Mouse (Mus musculus) layer of hippocampus, adult 8-10 months (tissue): ENCODE results near the gene Acap1. TPM values are rescaled to one million over a fixed set of nuclear protein-coding genes. Genes with fewer than 3 reads are reported as not detected.

Experiments
- DNase-seq, 2 experiments: peaks; one replicate each; pipeline ENCODE4 v3.0.0; 2022; ENCODE audit warnings: low spot score in 2 of 2
- microRNA-seq, 2 experiments: library from miRNA; unstranded; fragments of <30 nt; microRNA quantifications; one replicate each; pipeline ENCODE4 v1.2.0; 2022
- total RNA-seq, 4 experiments: library from RNA; stranded (reverse); gene quantifications; 2 replicates each; pipeline ENCODE4 v1.2.4; 2022

The Acap1 gene
- total RNA-seq, 4 experiments from 2014 or later: 0.14 to 0.34 TPM; not detected in 2

- peak; percentile 97 to 99 for DNase-seq
Observed at GRCm38 (mm10) chr11:69837952-69838713, 57.2 kb downstream of the Acap1 start, which contains the start of gene Tmem256. TSS of gene Tmem256 (plus strand) at chr11:69838514.

- no peak for DNase-seq
Observed at GRCm38 (mm10) chr11:69837604-69837951, 57.8 kb downstream of the Acap1 start, which contains the start of gene Nlgn2. TSS of gene Nlgn2 (minus strand) at chr11:69837784.

GRCm38 (mm10) chr11:69836703-69837576 is 58.4 kb downstream of the Acap1 start:
- peak; percentile 31 to 37 for DNase-seq

- no peak for DNase-seq
Observed at GRCm38 (mm10) chr11:69835966-69836335, 59.4 kb downstream of the Acap1 start.

GRCm38 (mm10) chr11:69835326-69835965 is 59.9 kb downstream of the Acap1 start:
- no peak for DNase-seq

GRCm38 (mm10) chr11:69834001-69834549 is 61.3 kb downstream of the Acap1 start:
- DNase-seq: no peak

GRCm38 (mm10) chr11:69833554-69833953 is 61.8 kb downstream of the Acap1 start:
- DNase-seq: no peak

Small RNA genes within 50 kb of the gene (microRNA-seq; reads per million reads assigned to microRNA genes)
- 0 reads per million in 2 experiments for gene Mir6924

Other genes with a start within 250 kb of the Acap1 start
- gene Sox15, start 240.2 kb downstream of the Acap1 start, total RNA-seq: not detected
- gene Mpdu1, start 232.9 kb downstream of the Acap1 start, total RNA-seq: 10 to 100 TPM; 51.3 to 60.6 (median 56.8) TPM
- 100 to 1,000 TPM in 1 of 4 experiments, 10 to 100 TPM in 3; 10.8 to 113 (median 55.2) TPM for gene Cd68, start 229.4 kb downstream of the Acap1 start, total RNA-seq
- 100 to 1,000 TPM; 319 to 328 (median 325) TPM for gene Eif4a1, start 223.1 kb downstream of the Acap1 start, total RNA-seq
- gene Senp3, start 213.5 kb downstream of the Acap1 start, total RNA-seq: 100 to 1,000 TPM in 3 of 4 experiments, 10 to 100 TPM in 1; 82.9 to 123 (median 105) TPM
- 1 to 10 TPM; 2.9 to 3.8 (median 3.2) TPM for gene Tnfsf13, start 209.8 kb downstream of the Acap1 start, total RNA-seq
- gene Tnfsf12, start 199.7 kb downstream of the Acap1 start, total RNA-seq: 10 to 100 TPM in 3 of 4 experiments, 1 to 10 TPM in 1; 9.5 to 17.3 (median 14.4) TPM
- gene Tnfsfm13, start 199.4 kb downstream of the Acap1 start, total RNA-seq: 1 to 10 TPM in 3 of 4 experiments, under 1 TPM in 1; 0.83 to 2.2 (median 1.3) TPM
- 10 to 100 TPM; 53.8 to 60.8 (median 59.1) TPM for gene Polr2a, start 136.9 kb downstream of the Acap1 start, total RNA-seq
- gene Slc35g3, start 133.6 kb downstream of the Acap1 start, total RNA-seq: not detected
- gene Zbtb4, start 129.6 kb downstream of the Acap1 start, total RNA-seq: 100 to 1,000 TPM; 121 to 145 (median 129) TPM
- gene Chrnb1, start 99.6 kb downstream of the Acap1 start, total RNA-seq: 1 to 10 TPM in 3 of 4 experiments, under 1 TPM in 1; 0.49 to 2.2 (median 1.1) TPM
- gene Fgf11, start 93.7 kb downstream of the Acap1 start, total RNA-seq: 10 to 100 TPM; 26.1 to 36.5 (median 30.6) TPM
- gene Tmem102, start 89.9 kb downstream of the Acap1 start, total RNA-seq: under 1 TPM in 2 of 4 experiments, not detected in 2; 0.17 to 0.47 TPM
- not detected for gene Gm39566, start 80.2 kb downstream of the Acap1 start, total RNA-seq
- not detected for gene Spem2, start 77.1 kb downstream of the Acap1 start, total RNA-seq
- gene Spem1, start 73.4 kb downstream of the Acap1 start, total RNA-seq: under 1 TPM in 2 of 4 experiments, not detected in 2; 0.31 to 0.75 TPM
- gene Nlgn2, start 57.8 kb downstream of the Acap1 start, total RNA-seq: 100 to 1,000 TPM; 189 to 200 (median 199) TPM
- 100 to 1,000 TPM; 113 to 131 (median 121) TPM for gene Tmem256, start 57.0 kb downstream of the Acap1 start, total RNA-seq
- 10 to 100 TPM; 17.1 to 21.8 (median 20.0) TPM for gene Plscr3, start 49.2 kb downstream of the Acap1 start, total RNA-seq
- gene Tnk1, start 36.8 kb downstream of the Acap1 start, total RNA-seq: not detected
- not detected for gene Tmem95, start 17.5 kb downstream of the Acap1 start, total RNA-seq
- 1 to 10 TPM; 1.4 to 2.8 (median 1.6) TPM for gene Kctd11, start 14.1 kb downstream of the Acap1 start, total RNA-seq
- gene 2810408A11Rik, start 5.4 kb upstream of the Acap1 start, total RNA-seq: under 1 TPM in 2 of 4 experiments, not detected in 2; 0.64 to 0.72 TPM
- gene Neurl4, start 5.5 kb upstream of the Acap1 start, total RNA-seq: 100 to 1,000 TPM in 3 of 4 experiments, 10 to 100 TPM in 1; 92.4 to 126 (median 112) TPM
- 10 to 100 TPM; 28.2 to 44.5 (median 38.4) TPM for gene Gps2, start 18.3 kb upstream of the Acap1 start, total RNA-seq
- gene Eif5a, start 26.4 kb upstream of the Acap1 start, total RNA-seq: 100 to 1,000 TPM; 395 to 425 (median 420) TPM
- gene Ybx2, start 40.3 kb upstream of the Acap1 start, total RNA-seq: 10 to 100 TPM; 10.6 to 18.7 (median 13.9) TPM
- gene Slc2a4, start 52.6 kb upstream of the Acap1 start, total RNA-seq: 1 to 10 TPM; 3.0 to 4.6 (median 3.8) TPM
- not detected for gene Cldn7, start 69.2 kb upstream of the Acap1 start, total RNA-seq
- 100 to 1,000 TPM; 108 to 123 (median 119) TPM for gene Ctdnep1, start 85.6 kb upstream of the Acap1 start, total RNA-seq
- 10 to 100 TPM; 69.7 to 96.0 (median 77.7) TPM for gene Elp5, start 87.0 kb upstream of the Acap1 start, total RNA-seq
- gene Gabarap, start 95.6 kb upstream of the Acap1 start, total RNA-seq: 100 to 1,000 TPM; 232 to 255 (median 246) TPM
- 10 to 100 TPM; 45.2 to 59.7 (median 49.7) TPM for gene Phf23, start 100.2 kb upstream of the Acap1 start, total RNA-seq
- 10 to 100 TPM; 35.4 to 54.0 (median 41.6) TPM for gene Dvl2, start 105.1 kb upstream of the Acap1 start, total RNA-seq
- 10 to 100 TPM; 60.3 to 69.1 (median 64.8) TPM for gene Acadvl, start 119.9 kb upstream of the Acap1 start, total RNA-seq
- 100 to 1,000 TPM; 730 to 858 (median 789) TPM for gene Dlg4, start 121.4 kb upstream of the Acap1 start, total RNA-seq
- 1 to 10 TPM in 1 of 4 experiments, under 1 TPM in 3; 0.79 to 3.0 (median 0.90) TPM for gene Asgr1, start 158.5 kb upstream of the Acap1 start, total RNA-seq
- gene Asgr2, start 197.1 kb upstream of the Acap1 start, total RNA-seq: under 1 TPM in 1 of 4 experiments, not detected in 3; 0.32 TPM
- 1 to 10 TPM in 1 of 4 experiments, under 1 TPM in 2, not detected in 1; 0.45 to 1.9 (median 0.52) TPM for gene Mgl2, start 234.8 kb upstream of the Acap1 start, total RNA-seq